Mouse (Mus musculus) liver, postnatal 0 days (tissue): Measurements from ENCODE around the gene Sec24a.
A peak's percentile ranks its signal among the peaks of the same experiment; 100 is the strongest.

Experiments
- CTCF ChIP-seq: sonication (generic); IDR thresholded peaks from 2 replicates; pipeline ENCODE4 v1.5.1; 2016; ENCODE audit warnings: antibody characterized with exemption, low read depth
- EP300 ChIP-seq: IDR thresholded peaks from 2 replicates; pipeline ENCODE4 v1.6.1; 2016; ENCODE audit warnings: antibody characterized with exemption, low read depth, mild to moderate bottlenecking

DNA sequence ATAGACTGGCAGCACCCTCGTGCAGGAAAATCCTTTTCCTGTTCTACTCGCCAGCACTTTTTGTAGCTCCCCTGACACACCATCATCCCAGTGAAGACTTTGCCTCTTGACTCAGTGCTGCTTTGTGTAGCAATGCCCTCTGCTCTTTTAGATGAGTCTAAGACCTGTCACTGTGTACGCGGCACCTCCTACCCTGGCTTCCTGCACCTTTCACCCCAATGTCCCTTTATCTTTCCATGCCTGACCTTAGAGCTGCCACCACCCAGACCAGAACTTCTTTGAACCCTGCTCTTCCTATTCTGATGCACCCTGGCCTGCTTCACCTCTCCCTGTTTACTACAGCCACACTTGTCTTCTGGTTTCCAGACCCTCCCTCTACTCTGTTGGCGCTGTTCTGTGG is 4.9 kb upstream of the Sec24a start:
- no peak for TF ChIP-seq CTCF
- 0 out of 2 replicates have a peak, but pooled peaks have one; percentile 14 for TF ChIP-seq EP300
